Mouse (Mus musculus): ENCODE data around the gene Cnot10. TPM values are rescaled to one million over a fixed set of nuclear protein-coding genes. Genes with fewer than 3 reads are reported as not detected.
"Not testable (repeated sequence)": the region's sequence is repeated elsewhere in the genome, so short reads cannot be mapped to it uniquely, and the experiment has no call there.

Cnot10 gene
- polyA plus RNA-seq, 1 experiment from 2014 or later, result 64.0 TPM

GRCm38 (mm10) chr9:114660506-114660905 is 20.5 kb upstream of the Cnot10 start:
- Histone ChIP-seq H3K36me3 (ENCODE audit: control insufficient read depth, insufficient read depth) (no peaks in the 10 kb centered on the region), H3K27ac (ENCODE audit: low read length) (no peak overlapping the region), H3K9me3 (ENCODE audit: control insufficient read depth, low read length) (no peaks in the 10 kb centered on the region), H3K9ac (replicated peaks; ENCODE audit: low read depth, low read length) (0 out of 2 replicates have a peak overlapping the region, but pooled peaks have one; percentile 5), H3K4me2 (ENCODE audit: low read length) (no peak overlapping the region), H3K27me3 (replicated peaks; ENCODE audit: control insufficient read depth, insufficient read depth, low read length) (no peaks in the 10 kb centered on the region), H3K4me3 (replicated peaks; ENCODE audit: low read length) (no peak overlapping the region), H3K4me1 (replicated peaks; ENCODE audit: control insufficient read depth, insufficient read depth, low read length) (no peaks in the 10 kb centered on the region)
- no peak for ATAC-seq
- WGBS, result 69% methylated on average over 6 of the region's 6 CpGs

DNA sequence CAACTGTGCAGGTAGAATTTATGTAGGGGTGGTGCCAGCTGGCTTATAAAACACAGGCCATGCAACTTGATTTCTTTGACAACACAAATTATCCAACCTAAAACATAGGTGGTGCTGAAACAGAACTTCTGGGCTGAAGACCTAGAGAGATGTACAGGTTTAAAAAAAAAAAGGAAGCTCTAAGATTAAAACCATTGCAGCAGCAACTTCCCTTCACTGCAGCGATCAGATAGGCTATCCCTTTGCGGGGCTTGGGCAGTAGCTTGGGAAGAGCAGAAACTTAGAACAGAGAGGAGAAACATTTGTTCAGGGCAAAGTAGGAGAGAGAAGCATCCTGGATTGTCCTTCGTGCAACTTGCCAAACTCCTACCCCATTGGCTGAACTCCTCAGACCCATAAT is 16.7 kb upstream of the Cnot10 start:
- H3K36me3 ChIP-seq (ENCODE audit: control insufficient read depth, insufficient read depth), result no peaks in the 10 kb centered on the region
- no peaks in the 10 kb centered on the region for H3K27me3 ChIP-seq (replicated peaks; ENCODE audit: control insufficient read depth, insufficient read depth, low read length)
- WGBS, result 94% methylated on average over 3 of the region's 3 CpGs
- no peak overlapping the region for H3K4me3 ChIP-seq (replicated peaks; ENCODE audit: low read length)
- no peak overlapping the region for H3K9ac ChIP-seq (replicated peaks; ENCODE audit: low read depth, low read length)
- no peak overlapping the region for H3K27ac ChIP-seq (ENCODE audit: low read length)
- H3K4me2 ChIP-seq (ENCODE audit: low read length), result no peak overlapping the region
- H3K4me1 ChIP-seq (replicated peaks; ENCODE audit: control insufficient read depth, insufficient read depth, low read length), result no peaks in the 10 kb centered on the region
- ATAC-seq, result no peak
- no peaks in the 10 kb centered on the region for H3K9me3 ChIP-seq (ENCODE audit: control insufficient read depth, low read length)

DNA sequence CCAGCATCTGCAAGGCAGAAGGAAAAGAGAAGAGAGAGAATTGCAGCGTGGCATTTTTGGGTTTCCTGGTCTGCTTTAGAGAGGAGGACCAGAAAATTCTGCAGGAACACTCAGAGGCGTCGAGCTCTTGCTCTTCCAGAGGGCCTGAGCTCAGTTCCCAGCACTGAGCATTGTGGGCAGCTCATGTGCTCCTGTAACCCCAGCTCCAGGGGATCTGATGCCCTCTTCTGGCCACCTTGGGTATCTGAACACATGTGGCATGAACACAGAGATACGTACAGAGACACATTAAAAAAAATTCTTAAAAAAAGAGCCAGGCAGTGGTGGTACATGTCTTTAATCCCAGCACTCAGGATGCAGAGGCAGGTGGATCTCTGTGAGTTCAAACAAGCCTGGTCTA is 15.4 kb upstream of the Cnot10 start:
- no peak overlapping the region for H3K27ac ChIP-seq (ENCODE audit: low read length)
- 81% methylated on average over 4 of the region's 4 CpGs for WGBS
- ATAC-seq, result no peak

GRCm38 (mm10) chr9:114650938-114651634 is 11.1 kb upstream of the Cnot10 start:
- H3K9me3 ChIP-seq (ENCODE audit: control insufficient read depth, low read length), result no peaks in the 10 kb centered on the region
- 72% methylated on average over 21 of the region's 21 CpGs for WGBS
- no peak overlapping the region for H3K9ac ChIP-seq (replicated peaks; ENCODE audit: low read depth, low read length)
- no peak overlapping the region for H3K4me2 ChIP-seq (ENCODE audit: low read length)
- H3K36me3 ChIP-seq (ENCODE audit: control insufficient read depth, insufficient read depth), result no peaks in the 10 kb centered on the region
- H3K4me1 ChIP-seq (replicated peaks; ENCODE audit: control insufficient read depth, insufficient read depth, low read length), result no peaks in the 10 kb centered on the region
- H3K4me3 ChIP-seq (replicated peaks; ENCODE audit: low read length), result no peak overlapping the region
- no peak overlapping the region for H3K27ac ChIP-seq (ENCODE audit: low read length)
- no peaks in the 10 kb centered on the region for H3K27me3 ChIP-seq (replicated peaks; ENCODE audit: control insufficient read depth, insufficient read depth, low read length)
- ATAC-seq, result no peak

More for the DNA sequence above, 15.4 kb upstream of the Cnot10 start:
- no peaks in the 10 kb centered on the region for H3K36me3 ChIP-seq (ENCODE audit: control insufficient read depth, insufficient read depth)
- H3K4me3 ChIP-seq (replicated peaks; ENCODE audit: low read length), result no peak overlapping the region
- H3K4me2 ChIP-seq (ENCODE audit: low read length), result no peak overlapping the region
- no peak overlapping the region for H3K9ac ChIP-seq (replicated peaks; ENCODE audit: low read depth, low read length)
- no peaks in the 10 kb centered on the region for H3K27me3 ChIP-seq (replicated peaks; ENCODE audit: control insufficient read depth, insufficient read depth, low read length)
- no peaks in the 10 kb centered on the region for H3K9me3 ChIP-seq (ENCODE audit: control insufficient read depth, low read length)
- H3K4me1 ChIP-seq (replicated peaks; ENCODE audit: control insufficient read depth, insufficient read depth, low read length), result no peaks in the 10 kb centered on the region

- no peaks in the 10 kb centered on the region for H3K9me3 ChIP-seq (ENCODE audit: control insufficient read depth, low read length)
- no peak for ATAC-seq
- H3K27ac ChIP-seq (ENCODE audit: low read length), result no peak overlapping the region
- no peaks in the 10 kb centered on the region; the same call in 1 of the 2 replicates for H3K27me3 ChIP-seq (replicated peaks; ENCODE audit: control insufficient read depth, insufficient read depth, low read length)
- H3K9ac ChIP-seq (replicated peaks; ENCODE audit: low read depth, low read length), result no peak overlapping the region
- H3K4me3 ChIP-seq (replicated peaks; ENCODE audit: low read length), result no peak overlapping the region
- H3K4me2 ChIP-seq (ENCODE audit: low read length), result no peak overlapping the region
- WGBS, result 66% methylated on average over 5 of the region's 5 CpGs
- H3K4me1 ChIP-seq (replicated peaks; ENCODE audit: control insufficient read depth, insufficient read depth, low read length), result no peaks in the 10 kb centered on the region
- H3K36me3 ChIP-seq (ENCODE audit: control insufficient read depth, insufficient read depth), result no peaks in the 10 kb centered on the region
These were observed 9.4 kb upstream of the Cnot10 start for GRCm38 (mm10) chr9:114649371-114649770.

DNA sequence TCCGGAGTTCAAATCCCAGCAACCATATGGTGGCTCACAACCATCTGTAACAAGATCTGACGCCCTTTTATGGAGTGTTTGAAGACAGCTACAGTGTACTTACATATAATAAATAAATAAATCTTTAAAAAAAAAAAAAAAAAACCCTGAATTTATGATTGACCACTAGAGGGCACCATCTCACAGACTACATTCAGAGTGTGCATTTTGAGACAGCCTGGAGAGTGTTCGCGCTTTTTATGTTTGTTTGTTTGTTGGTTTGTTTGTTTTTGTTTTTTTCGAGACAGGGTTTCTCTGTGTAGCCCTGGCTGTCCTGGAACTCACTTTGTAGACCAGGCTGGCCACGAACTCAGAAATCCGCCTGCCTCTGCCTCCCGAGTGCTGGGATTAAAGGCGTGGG is 8.5 kb upstream of the Cnot10 start:
- not testable (repeated sequence) for H3K36me3 ChIP-seq (ENCODE audit: control insufficient read depth, insufficient read depth); H3K9me3 ChIP-seq (ENCODE audit: control insufficient read depth, low read length); H3K27ac ChIP-seq (ENCODE audit: low read length); H3K9ac ChIP-seq (replicated peaks; ENCODE audit: low read depth, low read length); H3K4me1 ChIP-seq (replicated peaks; ENCODE audit: control insufficient read depth, insufficient read depth, low read length); H3K4me2 ChIP-seq (ENCODE audit: low read length); H3K4me3 ChIP-seq (replicated peaks; ENCODE audit: low read length); H3K27me3 ChIP-seq (replicated peaks; ENCODE audit: control insufficient read depth, insufficient read depth, low read length); ATAC-seq
- WGBS, result 50% methylated on average over 8 of the region's 9 CpGs

- Histone ChIP-seq H3K9ac (replicated peaks; ENCODE audit: low read depth, low read length) (no peak overlapping the region), H3K4me2 (ENCODE audit: low read length) (no peak overlapping the region), H3K9me3 (ENCODE audit: control insufficient read depth, low read length) (no peaks in the 10 kb centered on the region), H3K27me3 (replicated peaks; ENCODE audit: control insufficient read depth, insufficient read depth, low read length) (peaks cover 12% of the 10 kb centered on the region), H3K27ac (ENCODE audit: low read length) (no peak overlapping the region), H3K4me3 (replicated peaks; ENCODE audit: low read length) (no peak overlapping the region), H3K4me1 (replicated peaks; ENCODE audit: control insufficient read depth, insufficient read depth, low read length) (no peaks in the 10 kb centered on the region), H3K36me3 (ENCODE audit: control insufficient read depth, insufficient read depth) (no peaks in the 10 kb centered on the region)
- ATAC-seq, result no peak
- 82% methylated on average over 28 of the region's 28 CpGs for whole genome bisulfite sequencing
These were observed 7.8 kb upstream of the Cnot10 start for GRCm38 (mm10) chr9:114647506-114648432.

DNA sequence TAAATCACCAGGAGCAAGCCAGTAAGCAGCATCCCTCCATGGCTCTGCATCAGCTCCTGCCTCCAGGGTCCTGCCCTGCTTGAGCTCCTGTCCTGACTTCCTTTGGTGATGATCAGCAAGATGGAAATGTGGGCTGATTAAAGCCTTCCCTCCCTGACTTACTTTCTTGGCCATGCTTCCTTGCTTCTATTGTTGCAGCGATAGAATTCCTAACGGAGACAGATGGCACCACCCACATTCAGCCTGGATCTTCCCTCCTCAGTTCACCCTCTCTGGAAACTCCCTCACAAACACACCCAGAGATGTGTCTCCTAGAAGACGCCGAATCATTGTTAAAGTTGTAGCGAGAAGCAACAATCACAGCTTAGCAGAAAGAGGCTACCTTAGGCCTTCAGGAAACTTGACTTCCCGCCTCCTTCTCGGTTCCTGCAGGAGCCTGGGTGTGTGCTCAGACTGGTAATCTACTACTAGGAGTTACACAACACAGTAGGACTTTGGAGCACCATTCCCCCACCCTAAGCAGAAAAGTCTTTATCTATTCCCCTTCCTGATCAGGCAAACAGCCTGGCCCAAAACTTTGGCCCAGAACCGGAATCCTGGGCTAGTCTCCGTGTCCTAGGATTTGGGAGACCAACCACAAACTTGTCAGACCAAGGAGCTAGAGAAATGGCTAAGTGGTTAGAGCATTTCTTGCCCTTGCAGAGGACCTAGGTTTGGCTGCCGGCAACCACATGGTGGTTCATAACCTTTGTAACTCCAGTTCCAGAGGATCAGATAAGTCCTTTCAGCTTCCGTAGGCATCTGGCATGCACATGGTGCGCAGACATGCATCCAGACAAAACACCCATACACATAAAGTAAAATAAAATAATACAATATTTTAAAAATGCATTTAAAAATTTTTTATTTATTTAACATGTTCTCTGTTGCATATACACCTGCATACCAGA is 6.8 kb upstream of the Cnot10 start:
- Histone ChIP-seq H3K9ac (replicated peaks; ENCODE audit: low read depth, low read length) (no peak overlapping the region), H3K27ac (ENCODE audit: low read length) (no peak overlapping the region), H3K9me3 (ENCODE audit: control insufficient read depth, low read length) (no peaks in the 10 kb centered on the region), H3K4me3 (replicated peaks; ENCODE audit: low read length) (no peak overlapping the region), H3K27me3 (replicated peaks; ENCODE audit: control insufficient read depth, insufficient read depth, low read length) (peaks cover 12% of the 10 kb centered on the region), H3K4me1 (replicated peaks; ENCODE audit: control insufficient read depth, insufficient read depth, low read length) (no peaks in the 10 kb centered on the region), H3K4me2 (ENCODE audit: low read length) (no peak overlapping the region), H3K36me3 (ENCODE audit: control insufficient read depth, insufficient read depth) (no peaks in the 10 kb centered on the region)
- WGBS, result 88% methylated on average over 12 of the region's 12 CpGs
- no peak for ATAC-seq

Measured in forebrain, embryonic 16.5 days (tissue).